Mouse (Mus musculus): ENCODE data around the gene Rgcc. TPM values are rescaled to one million over a fixed set of nuclear protein-coding genes. Genes with fewer than 3 reads are reported as not detected.

Gene Rgcc
- total RNA-seq, 2 experiments from 2014 or later: 122 to 238 TPM

DNA sequence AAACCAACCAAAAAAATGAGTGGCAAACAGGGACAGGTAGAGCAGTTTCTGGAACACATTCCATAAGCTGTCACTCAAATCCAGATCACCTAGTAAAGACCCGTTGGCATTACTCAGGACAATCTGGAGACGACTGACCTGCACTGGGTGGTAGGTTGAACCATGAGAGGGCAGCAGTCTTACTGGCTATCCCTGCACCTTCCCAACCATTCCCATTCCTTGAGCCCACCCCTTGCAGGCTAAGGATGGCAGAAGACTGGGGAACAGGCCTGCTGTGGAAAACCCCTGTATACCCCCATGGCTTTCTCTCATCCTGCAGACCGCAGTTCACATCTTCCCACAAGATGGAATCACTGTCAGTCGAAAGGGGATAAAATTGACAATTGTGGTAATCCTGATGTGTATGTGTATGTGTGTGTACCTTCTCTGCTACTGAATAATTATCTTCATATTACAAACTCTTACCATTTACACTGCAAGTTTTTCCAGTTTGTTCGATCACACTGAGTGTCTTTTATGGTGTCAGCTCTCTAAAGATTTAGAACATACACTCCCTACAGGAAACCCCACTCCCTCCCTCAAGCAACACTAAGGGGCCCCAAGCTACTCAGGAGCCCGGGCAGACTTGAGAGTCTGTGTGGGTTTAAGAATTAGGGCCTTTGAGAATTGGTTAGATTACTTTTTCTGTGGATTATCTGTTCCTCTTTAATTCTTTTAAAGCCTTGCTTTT is 59.6 kb downstream of the Rgcc start:
- no peak for DNase-seq

GRCm38 (mm10) chr14:79241057-79241570 is 60.3 kb downstream of the Rgcc start:
- no peak for DNase-seq

DNA sequence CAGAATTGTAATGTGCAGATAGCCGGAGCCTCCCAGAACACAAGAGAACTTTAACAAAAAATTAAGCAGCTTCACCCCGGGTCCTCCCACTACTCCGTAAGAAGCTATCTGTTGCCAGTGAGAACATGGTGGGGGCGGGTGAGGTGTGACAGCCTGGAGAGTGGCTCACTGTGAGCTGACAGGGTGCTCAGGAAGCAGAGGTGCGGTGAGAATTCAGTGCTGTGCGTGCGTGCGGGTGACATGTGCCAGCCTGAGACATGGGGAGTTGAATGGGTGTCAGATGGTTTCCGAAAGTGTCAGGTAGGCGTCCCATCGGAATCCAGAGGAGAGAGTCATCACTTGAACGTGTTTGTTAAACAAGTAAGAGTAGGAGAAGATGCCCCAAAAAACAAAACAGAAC is 62.0 kb downstream of the Rgcc start:
- DNase-seq: no peak

Other genes starting within 250 kb of the Rgcc start
- gene Zfp957, start 54.3 kb downstream of the Rgcc start, total RNA-seq (2021): not detected
- gene Naa16, start 89.1 kb upstream of the Rgcc start, total RNA-seq (2021): 10 to 100 TPM; 22.8 to 25.5 TPM
- 1 to 10 TPM; 3.9 to 8.8 TPM for gene Mtrf1, start 96.1 kb upstream of the Rgcc start, total RNA-seq (2021)
- gene Kbtbd7, start 124.9 kb upstream of the Rgcc start, total RNA-seq (2021): 1 to 10 TPM; 7.8 to 9.4 TPM
- under 1 TPM; 0.13 TPM for gene Kbtbd6, start 150.2 kb upstream of the Rgcc start, total RNA-seq (2021)
- 10 to 100 TPM; 22.1 to 26.0 TPM for gene Elf1, start 179.5 kb upstream of the Rgcc start, total RNA-seq (2021)
- gene Wbp4, start 179.9 kb upstream of the Rgcc start, total RNA-seq (2021): 10 to 100 TPM; 39.7 to 42.7 TPM

All from adrenal gland, postnatal 36 days (tissue).